Mouse (Mus musculus): ENCODE results near the gene 2410137M14Rik.

- TF ChIP-seq MAFK (IDR thresholded peaks at IDR 0.05; ENCODE audit: insufficient replicate concordance, low read length) = no peak
- no peak for TF ChIP-seq EP300 (IDR thresholded peaks at IDR 0.05; ENCODE audit: low read length)
- TF ChIP-seq CTCF (conservative IDR thresholded peaks at IDR 0.05 in 1 of 2, IDR thresholded peaks at IDR 0.05 in 1 of 2; ENCODE audit: low read depth in 2 of 2, low read length in 2 of 2) = no peak
- no peak for TF ChIP-seq RAD21 (IDR thresholded peaks at IDR 0.05; ENCODE audit: low read depth, low read length)
- no peak for TF ChIP-seq POLR2A (IDR thresholded peaks at IDR 0.05; ENCODE audit: low read depth, low read length)
- TF ChIP-seq IRF4 (IDR thresholded peaks at IDR 0.05; ENCODE audit: low read depth, low read length) = no peak
- no peak for TF ChIP-seq TCF12 (IDR thresholded peaks at IDR 0.05; ENCODE audit: low read depth, low read length)
- TF ChIP-seq KAT2A (IDR thresholded peaks at IDR 0.05; ENCODE audit: insufficient replicate concordance, low read length) = no peak
- TF ChIP-seq CHD2 (IDR thresholded peaks at IDR 0.05; ENCODE audit: low read length) = no peak
These were observed 35.3 kb upstream of the 2410137M14Rik start for GRCm38 (mm10) chr17:37016333-37016732.
